Mouse (Mus musculus): ENCODE measurements around the gene Sec63. TPM values are rescaled to one million over a fixed set of nuclear protein-coding genes. Genes with fewer than 3 reads are reported as not detected.

Gene Sec63
- polyA plus RNA-seq, 1 experiment from 2014 or later, result 24.1 TPM

Other genes starting within 250 kb of the Sec63 start
- gene Nr2e1, start 177.9 kb upstream of the Sec63 start, polyA plus RNA-seq (2015; fragmentation: Nextera tagmentation; extraction: Ambion mirVana), result 31.2 and 33.8 TPM in 2 replicates
- 44.9 and 49.3 TPM in 2 replicates for gene Ostm1, start 177.7 kb upstream of the Sec63 start, polyA plus RNA-seq (2015; fragmentation: Nextera tagmentation; extraction: Ambion mirVana)
- gene Scml4, start 98.9 kb downstream of the Sec63 start, polyA plus RNA-seq (2015; fragmentation: Nextera tagmentation; extraction: Ambion mirVana), result 9.5 and 10.4 TPM in 2 replicates